Mouse (Mus musculus): ENCODE data around the gene Ly6g5b. TPM values are rescaled to one million over a fixed set of nuclear protein-coding genes. Genes with fewer than 3 reads are reported as not detected.

Gene Ly6g5b
- polyA plus RNA-seq, 1 experiment from 2014 or later = 1.1 TPM

GRCm38 (mm10) chr17:35139269-35139668 is 24.0 kb upstream of the Ly6g5b start:
- Histone ChIP-seq H3K4me2 (no peak overlapping the region), H3K9ac (replicated peaks) (0 out of 2 replicates have a peak overlapping the region, but pooled peaks have one; percentile 31), H3K9me3 (no peaks in the 10 kb centered on the region), H3K36me3 (peaks cover 66% of the 10 kb centered on the region), H3K27ac (no peak overlapping the region), H3K27me3 (no peaks in the 10 kb centered on the region), H3K4me3 (replicated peaks) (no peak overlapping the region), H3K4me1 (replicated peaks) (peaks cover 15% of the 10 kb centered on the region)
- ATAC-seq (ENCODE audit: insufficient number of reproducible peaks, insufficient read depth, low FRiP score, low TSS enrichment, low read depth) = no peak
- 89% methylated on average over 3 of the region's 3 CpGs for WGBS

- Histone ChIP-seq H3K4me3 (replicated peaks) (peak overlapping the region; percentile 79), H3K9me3 (no peaks in the 10 kb centered on the region), H3K27me3 (no peaks in the 10 kb centered on the region), H3K4me1 (replicated peaks) (peaks cover 15% of the 10 kb centered on the region), H3K4me2 (peak overlapping the region; percentile 96), H3K9ac (replicated peaks) (peak overlapping the region; percentile 81), H3K36me3 (peaks cover 31% of the 10 kb centered on the region), H3K27ac (peak overlapping the region; percentile 91)
- 1% methylated on average over 43 of the region's 43 CpGs for WGBS
- peak; percentile 42 for ATAC-seq (ENCODE audit: insufficient number of reproducible peaks, insufficient read depth, low FRiP score, low TSS enrichment, low read depth)
These were observed 20.5 kb upstream of the Ly6g5b start for GRCm38 (mm10) chr17:35135591-35136320.

- under 1% methylated on average over 66 of the region's 66 CpGs for WGBS
- peak; percentile 90 for ATAC-seq (ENCODE audit: insufficient number of reproducible peaks, insufficient read depth, low FRiP score, low TSS enrichment, low read depth)
- H3K36me3 ChIP-seq = peaks cover 27% of the 10 kb centered on the region
- H3K27ac ChIP-seq = peak within 1 kb of the TSS; percentile 91
- H3K9me3 ChIP-seq = no peaks in the 10 kb centered on the region
- no peaks in the 10 kb centered on the region for H3K27me3 ChIP-seq
- H3K9ac ChIP-seq (replicated peaks) = peak within 1 kb of the TSS; percentile 81
- H3K4me3 ChIP-seq (replicated peaks) = peak within 1 kb of the TSS; percentile 79
- H3K4me1 ChIP-seq (replicated peaks) = peaks cover 15% of the 10 kb centered on the region
- peak within 1 kb of the TSS; percentile 96 for H3K4me2 ChIP-seq
These were observed 19.8 kb upstream of the Ly6g5b start, which contains the start of gene Bag6 for GRCm38 (mm10) chr17:35134801-35135590. Gene Bag6 (plus strand): TSS chr17:35135178.

GRCm38 (mm10) chr17:35133517-35133916 is 18.3 kb upstream of the Ly6g5b start:
- ATAC-seq (ENCODE audit: insufficient number of reproducible peaks, insufficient read depth, low FRiP score, low TSS enrichment, low read depth) = no peak
- no peak overlapping the region for H3K27ac ChIP-seq
- peaks cover 18% of the 10 kb centered on the region for H3K4me1 ChIP-seq (replicated peaks)
- no peak overlapping the region for H3K4me2 ChIP-seq
- no peak overlapping the region for H3K4me3 ChIP-seq (replicated peaks)
- no peaks in the 10 kb centered on the region for H3K9me3 ChIP-seq
- WGBS = 93% methylated on average over 7 of the region's 7 CpGs
- H3K36me3 ChIP-seq = peaks cover 25% of the 10 kb centered on the region
- no peaks in the 10 kb centered on the region for H3K27me3 ChIP-seq
- no peak overlapping the region for H3K9ac ChIP-seq (replicated peaks)

- Histone ChIP-seq H3K4me2 (no peak overlapping the region), H3K4me1 (replicated peaks) (peaks cover 23% of the 10 kb centered on the region), H3K27me3 (no peaks in the 10 kb centered on the region), H3K27ac (no peak overlapping the region), H3K4me3 (replicated peaks) (no peak overlapping the region), H3K36me3 (peaks cover 24% of the 10 kb centered on the region), H3K9ac (replicated peaks) (no peak overlapping the region), H3K9me3 (no peaks in the 10 kb centered on the region)
- ATAC-seq (ENCODE audit: insufficient number of reproducible peaks, insufficient read depth, low FRiP score, low TSS enrichment, low read depth) = no peak
- WGBS = 82% methylated on average over 3 of the region's 3 CpGs
These were observed 16.9 kb upstream of the Ly6g5b start for GRCm38 (mm10) chr17:35132174-35132560.

- Histone ChIP-seq H3K4me2 (no peak within 1 kb of the TSS), H3K36me3 (peaks cover 24% of the 10 kb centered on the region), H3K9me3 (no peaks in the 10 kb centered on the region), H3K27ac (no peak within 1 kb of the TSS), H3K27me3 (no peaks in the 10 kb centered on the region), H3K4me1 (replicated peaks) (peaks cover 23% of the 10 kb centered on the region), H3K9ac (replicated peaks) (no peak within 1 kb of the TSS), H3K4me3 (replicated peaks) (no peak within 1 kb of the TSS)
- no peak for ATAC-seq (ENCODE audit: insufficient number of reproducible peaks, insufficient read depth, low FRiP score, low TSS enrichment, low read depth)
- WGBS = 85% methylated on average over 15 of the region's 15 CpGs
These were observed 16.4 kb upstream of the Ly6g5b start, which contains the start of gene Apom for GRCm38 (mm10) chr17:35131500-35132173. Gene Apom (minus strand): TSS chr17:35132050.

GRCm38 (mm10) chr17:35131038-35131437 is 15.8 kb upstream of the Ly6g5b start:
- WGBS = 93% methylated on average over 8 of the region's 8 CpGs
- no peak overlapping the region for H3K4me3 ChIP-seq (replicated peaks)
- no peak overlapping the region for H3K27ac ChIP-seq

GRCm38 (mm10) chr17:35128996-35129395 is 13.8 kb upstream of the Ly6g5b start:
- no peak overlapping the region for H3K4me3 ChIP-seq (replicated peaks)
- ATAC-seq (ENCODE audit: insufficient number of reproducible peaks, insufficient read depth, low FRiP score, low TSS enrichment, low read depth) = no peak
- H3K9ac ChIP-seq (replicated peaks) = peak overlapping the region; percentile 18; the same call in 1 of the 2 replicates
- peaks cover 34% of the 10 kb centered on the region for H3K36me3 ChIP-seq
- no peak overlapping the region for H3K27ac ChIP-seq
- 71% methylated on average over 11 of the region's 11 CpGs for WGBS
- H3K4me2 ChIP-seq = no peak overlapping the region
- H3K9me3 ChIP-seq = no peaks in the 10 kb centered on the region
- H3K4me1 ChIP-seq (replicated peaks) = peaks cover 29% of the 10 kb centered on the region
- no peaks in the 10 kb centered on the region for H3K27me3 ChIP-seq

More at GRCm38 (mm10) chr17:35131038-35131437, 15.8 kb upstream of the Ly6g5b start:
- ATAC-seq (ENCODE audit: insufficient number of reproducible peaks, insufficient read depth, low FRiP score, low TSS enrichment, low read depth) = no peak
- Histone ChIP-seq H3K27me3 (no peaks in the 10 kb centered on the region), H3K4me1 (replicated peaks) (peaks cover 19% of the 10 kb centered on the region), H3K36me3 (peaks cover 24% of the 10 kb centered on the region), H3K4me2 (no peak overlapping the region), H3K9me3 (no peaks in the 10 kb centered on the region), H3K9ac (replicated peaks) (no peak overlapping the region)

GRCm38 (mm10) chr17:35127017-35127416 is 11.8 kb upstream of the Ly6g5b start:
- H3K4me1 ChIP-seq (replicated peaks) = peaks cover 32% of the 10 kb centered on the region
- H3K9ac ChIP-seq (replicated peaks) = peak overlapping the region; percentile 82
- WGBS = 78% methylated on average over 13 of the region's 13 CpGs
- H3K27ac ChIP-seq = peak overlapping the region; percentile 85; the same call in 1 of the 2 replicates
- H3K9me3 ChIP-seq = no peaks in the 10 kb centered on the region
- peak overlapping the region; percentile 70 for H3K4me3 ChIP-seq (replicated peaks)
- no peaks in the 10 kb centered on the region for H3K27me3 ChIP-seq
- H3K36me3 ChIP-seq = peaks cover 45% of the 10 kb centered on the region
- H3K4me2 ChIP-seq = peak overlapping the region; percentile 82
- no peak for ATAC-seq (ENCODE audit: insufficient number of reproducible peaks, insufficient read depth, low FRiP score, low TSS enrichment, low read depth)

GRCm38 (mm10) chr17:35126206-35126611 is 11.0 kb upstream of the Ly6g5b start, which contains the start of gene D17H6S53E:
Gene D17H6S53E (plus strand): TSS chr17:35126373.
- H3K4me3 ChIP-seq (replicated peaks) = peak within 1 kb of the TSS; percentile 70
- under 1% methylated on average over 36 of the region's 36 CpGs for WGBS
- peak within 1 kb of the TSS; percentile 82 for H3K9ac ChIP-seq (replicated peaks)
- peak within 1 kb of the TSS; percentile 82 for H3K4me2 ChIP-seq
- peaks cover 33% of the 10 kb centered on the region for H3K4me1 ChIP-seq (replicated peaks)
- H3K36me3 ChIP-seq = peaks cover 45% of the 10 kb centered on the region
- H3K27ac ChIP-seq = peak within 1 kb of the TSS; percentile 85
- ATAC-seq (ENCODE audit: insufficient number of reproducible peaks, insufficient read depth, low FRiP score, low TSS enrichment, low read depth) = peak; percentile 21; the same call in 1 of the 2 replicates
- H3K27me3 ChIP-seq = no peaks in the 10 kb centered on the region
- H3K9me3 ChIP-seq = no peaks in the 10 kb centered on the region
